Mouse (Mus musculus) liver, embryonic 12.5 days (tissue): ENCODE data around the gene Sppl3. TPM values are rescaled to one million over a fixed set of nuclear protein-coding genes. Genes with fewer than 3 reads are reported as not detected.

Experiments
- ATAC-seq: fragments of 200-750 bp; cut with Nextera tagmentation; 2 replicates; pipeline ENCODE4 v1.8.0; 2017; ENCODE audit warnings: moderate number of reproducible peaks, mild to moderate bottlenecking, moderate library complexity
- H3K27ac ChIP-seq: fragments of 300-500 bp; sonication (generic); 2 replicates; pipeline ENCODE4 v1.5.1; 2016; ENCODE audit warnings: mild to moderate bottlenecking
- H3K27me3 ChIP-seq: fragments of 300-500 bp; sonication (generic); replicated peaks from 2 replicates; pipeline ENCODE4 v1.6.1; 2016; ENCODE audit warnings: mild to moderate bottlenecking, moderate library complexity
- H3K36me3 ChIP-seq: fragments of 300-500 bp; sonication (generic); 2 replicates; pipeline ENCODE4 v1.6.1; 2016; ENCODE audit warnings: mild to moderate bottlenecking, moderate library complexity
- H3K4me1 ChIP-seq: fragments of 300-500 bp; sonication (generic); 2 replicates; pipeline ENCODE4 v1.6.1; 2016
- H3K4me2 ChIP-seq: fragments of 300-500 bp; sonication (generic); 2 replicates; pipeline ENCODE4 v1.6.1; 2016; ENCODE audit warnings: mild to moderate bottlenecking, moderate library complexity
- H3K4me3 ChIP-seq: fragments of 300-500 bp; sonication (generic); 2 replicates; pipeline ENCODE4 v1.5.1; 2016; ENCODE audit warnings: mild to moderate bottlenecking, moderate library complexity
- H3K9ac ChIP-seq: fragments of 300-500 bp; sonication (generic); 2 replicates; pipeline ENCODE4 v1.6.1; 2016; ENCODE audit warnings: mild to moderate bottlenecking, moderate library complexity
- H3K9me3 ChIP-seq: fragments of 300-500 bp; sonication (generic); replicated peaks from 2 replicates; pipeline ENCODE4 v1.6.1; 2016; ENCODE audit warnings: mild to moderate bottlenecking, moderate library complexity
- WGBS: fragments of 180-500 bp; shearing (Covaris S2); methylation state at CpG from one replicate; pipeline ENCODE4 v1.1.7; 2016; ENCODE audit not compliant: insufficient replicate concordance; 5-methylcytosine and 5-hydroxymethylcytosine counted together
- polyA plus RNA-seq: library from polyadenylated mRNA; unstranded; fragments of >200 nt; fragmentation: Nextera tagmentation; extraction: Ambion mirVana; gene quantifications from 2 replicates; pipeline ENCODE4 v1.2.1, GENCODE M21; 2016

Gene Sppl3
- polyA plus RNA-seq, 1 experiment from 2014 or later, result 19.3 TPM

GRCm38 (mm10) chr5:114973131-114973530 is 37.8 kb upstream of the Sppl3 start:
- Histone ChIP-seq H3K4me3 (no peak overlapping the region), H3K4me2 (no peak overlapping the region), H3K27me3 (peaks cover 20% of the 10 kb centered on the region), H3K4me1 (peaks cover 4% of the 10 kb centered on the region; the same call in 1 of the 2 replicates), H3K27ac (no peak overlapping the region), H3K36me3 (no peaks in the 10 kb centered on the region), H3K9ac (no peak overlapping the region), H3K9me3 (no peaks in the 10 kb centered on the region)
- no peak for ATAC-seq
- 63% methylated on average over 8 of the region's 8 CpGs for WGBS

DNA sequence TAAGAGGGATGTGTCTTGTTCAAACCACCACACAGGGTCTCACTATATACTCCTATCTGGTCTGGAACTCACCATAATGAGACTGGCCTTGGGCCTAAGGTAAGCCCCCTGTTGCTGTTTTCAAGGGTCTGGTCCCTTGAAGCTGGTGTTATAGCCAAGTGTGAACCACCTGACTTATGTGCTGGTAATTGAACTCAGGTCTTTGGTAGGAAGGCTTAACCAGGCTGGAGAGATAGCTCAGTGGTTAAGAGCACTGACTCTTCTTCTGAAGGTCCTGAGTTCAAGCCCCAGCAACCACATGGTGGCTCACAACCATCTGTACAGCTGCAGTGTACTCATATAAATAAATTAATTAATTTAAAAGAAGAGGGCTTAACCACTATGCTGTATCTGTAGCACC is 34.0 kb upstream of the Sppl3 start:
- H3K27ac ChIP-seq, result no peak overlapping the region
- peaks cover 38% of the 10 kb centered on the region for H3K4me1 ChIP-seq
- no peaks in the 10 kb centered on the region for H3K27me3 ChIP-seq
- no peak overlapping the region for H3K4me2 ChIP-seq
- H3K9me3 ChIP-seq, result no peaks in the 10 kb centered on the region
- no peak for ATAC-seq
- H3K9ac ChIP-seq, result no peak overlapping the region
- no peaks in the 10 kb centered on the region for H3K36me3 ChIP-seq
- H3K4me3 ChIP-seq, result no peak overlapping the region

DNA sequence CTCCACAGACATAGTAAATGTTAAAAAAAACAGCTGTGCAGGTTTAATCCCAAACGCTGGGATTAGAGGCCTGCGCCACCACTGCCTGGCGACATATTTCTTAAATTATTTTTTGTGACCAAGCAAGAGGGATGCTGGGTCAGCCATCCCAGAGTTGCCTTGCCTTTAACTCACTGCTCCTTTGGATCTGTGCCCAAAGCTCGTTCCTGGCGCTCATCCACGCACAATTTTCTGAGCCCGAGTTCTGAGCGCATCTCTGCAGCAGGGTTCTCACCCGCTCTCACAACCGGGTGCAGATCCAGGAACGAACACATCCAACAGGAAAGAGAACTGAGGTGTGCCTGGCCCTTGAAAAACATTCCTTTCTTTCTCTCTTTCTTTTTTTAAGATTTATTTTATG is 32.5 kb upstream of the Sppl3 start:
- Histone ChIP-seq H3K27me3 (no peaks in the 10 kb centered on the region), H3K9me3 (0 out of 2 replicates have a peak, but pooled peaks cover under 1% of the 10 kb centered on the region), H3K4me2 (peak overlapping the region; percentile 95; the same call in 1 of the 2 replicates), H3K4me3 (no peak overlapping the region), H3K36me3 (no peaks in the 10 kb centered on the region), H3K27ac (0 out of 2 replicates have a peak overlapping the region, but pooled peaks have one; percentile 36), H3K4me1 (peaks cover 39% of the 10 kb centered on the region), H3K9ac (no peak overlapping the region; the same call in 1 of the 2 replicates)
- 60% methylated on average over 11 of the region's 11 CpGs for WGBS
- no peak for ATAC-seq

DNA sequence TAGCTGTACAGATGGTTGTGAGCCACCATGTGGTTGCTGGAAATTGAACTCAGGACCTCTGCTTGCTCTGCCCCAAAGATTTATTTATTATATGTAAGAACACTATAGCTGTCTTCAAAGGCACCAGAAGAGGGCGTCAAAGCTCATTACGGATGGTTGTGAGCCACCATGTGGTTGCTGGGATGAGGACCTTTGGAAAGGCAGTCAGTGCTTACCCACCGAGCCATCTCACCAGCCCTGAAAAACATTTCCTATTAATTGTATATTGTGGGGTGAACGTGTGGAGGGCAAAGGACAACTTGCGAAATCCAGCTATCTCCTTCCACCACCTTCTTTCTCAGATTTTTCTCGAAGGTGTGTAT is 32.1 kb upstream of the Sppl3 start:
- peak overlapping the region; percentile 77 for H3K9ac ChIP-seq
- H3K9me3 ChIP-seq, result 0 out of 2 replicates have a peak, but pooled peaks cover 2% of the 10 kb centered on the region
- no peaks in the 10 kb centered on the region for H3K36me3 ChIP-seq
- H3K27me3 ChIP-seq, result no peaks in the 10 kb centered on the region
- peak overlapping the region; percentile 95 for H3K4me2 ChIP-seq
- H3K4me3 ChIP-seq, result peak overlapping the region; percentile 60
- WGBS, result 4% methylated on average over 6 of the region's 6 CpGs
- H3K27ac ChIP-seq, result peak overlapping the region; percentile 96
- ATAC-seq, result no peak
- H3K4me1 ChIP-seq, result peaks cover 39% of the 10 kb centered on the region

DNA sequence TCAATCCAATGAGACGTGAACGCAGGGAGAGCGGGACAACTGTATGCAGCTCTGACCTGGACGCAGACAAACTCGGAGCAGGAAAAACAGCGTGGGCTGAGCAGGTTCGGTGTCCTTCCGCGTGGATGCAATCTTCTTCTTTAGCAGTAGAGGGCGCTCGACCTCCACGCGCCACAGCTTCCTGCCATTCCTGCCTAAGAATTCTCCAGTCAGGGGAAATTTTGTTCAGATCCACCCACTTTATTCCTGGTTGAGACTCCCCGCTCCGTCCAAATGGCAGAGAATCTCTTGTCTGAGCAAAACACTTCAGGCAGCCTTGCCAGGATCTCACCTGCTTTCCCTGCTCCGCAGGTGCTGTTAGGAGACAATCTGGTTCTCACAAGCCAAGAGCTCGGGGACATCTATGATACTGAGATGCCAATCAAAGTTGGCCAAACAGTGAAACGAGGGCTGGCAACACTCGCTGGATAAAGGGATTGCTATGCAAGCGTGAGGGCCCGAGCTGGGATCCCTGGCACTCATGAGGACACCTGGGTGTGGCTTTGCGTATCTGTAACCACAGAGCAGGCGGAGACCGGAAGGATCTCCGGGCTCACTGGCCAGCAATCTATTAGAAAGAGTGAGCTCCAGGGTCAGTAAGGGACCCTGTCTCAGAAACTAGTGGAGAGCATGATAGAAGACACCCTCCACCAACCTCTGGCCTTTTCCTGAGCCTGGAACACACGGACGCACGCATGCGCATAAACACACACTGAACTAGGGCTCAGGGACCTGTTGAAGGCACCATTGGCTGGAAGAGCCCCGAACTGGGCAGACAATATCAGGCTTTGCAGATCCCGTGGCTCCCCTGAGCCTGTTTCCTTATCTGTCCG is 31.5 kb upstream of the Sppl3 start:
- peak overlapping the region; percentile 96 for H3K27ac ChIP-seq
- H3K36me3 ChIP-seq, result no peaks in the 10 kb centered on the region
- peaks cover 39% of the 10 kb centered on the region for H3K4me1 ChIP-seq
- H3K9me3 ChIP-seq, result 0 out of 2 replicates have a peak, but pooled peaks cover 2% of the 10 kb centered on the region
- H3K27me3 ChIP-seq, result no peaks in the 10 kb centered on the region
- ATAC-seq, result peak; percentile 92
- 2% methylated on average over 32 of the region's 32 CpGs for WGBS
- H3K9ac ChIP-seq, result peak overlapping the region; percentile 77
- H3K4me3 ChIP-seq, result peak overlapping the region; percentile 60
- peak overlapping the region; percentile 95 for H3K4me2 ChIP-seq

GRCm38 (mm10) chr5:114980122-114980748 is 30.7 kb upstream of the Sppl3 start:
- H3K4me2 ChIP-seq, result peak overlapping the region; percentile 95
- H3K4me3 ChIP-seq, result peak overlapping the region; percentile 60
- peak; percentile 53 for ATAC-seq
- peak overlapping the region; percentile 96 for H3K27ac ChIP-seq
- H3K4me1 ChIP-seq, result peaks cover 40% of the 10 kb centered on the region
- H3K27me3 ChIP-seq, result no peaks in the 10 kb centered on the region
- 0 out of 2 replicates have a peak, but pooled peaks cover 2% of the 10 kb centered on the region for H3K9me3 ChIP-seq
- peak overlapping the region; percentile 77 for H3K9ac ChIP-seq
- no peaks in the 10 kb centered on the region for H3K36me3 ChIP-seq
- 25% methylated on average over 16 of the region's 16 CpGs for WGBS

- Histone ChIP-seq H3K27ac (no peak overlapping the region), H3K36me3 (no peaks in the 10 kb centered on the region)
- WGBS, result 41% methylated on average over 15 of the region's 15 CpGs
These were observed 28.9 kb upstream of the Sppl3 start for GRCm38 (mm10) chr5:114982001-114982400.

GRCm38 (mm10) chr5:114985074-114985473 is 25.9 kb upstream of the Sppl3 start:
- Histone ChIP-seq H3K27ac (no peak overlapping the region), H3K27me3 (no peaks in the 10 kb centered on the region), H3K4me3 (no peak overlapping the region), H3K36me3 (no peaks in the 10 kb centered on the region), H3K4me1 (peaks cover 29% of the 10 kb centered on the region), H3K9me3 (0 out of 2 replicates have a peak, but pooled peaks cover 2% of the 10 kb centered on the region), H3K9ac (no peak overlapping the region), H3K4me2 (no peak overlapping the region)
- no peak for ATAC-seq

More at GRCm38 (mm10) chr5:114982001-114982400, 28.9 kb upstream of the Sppl3 start:
- ATAC-seq, result no peak
- H3K9me3 ChIP-seq, result 0 out of 2 replicates have a peak, but pooled peaks cover 2% of the 10 kb centered on the region
- no peak overlapping the region for H3K4me3 ChIP-seq
- H3K27me3 ChIP-seq, result no peaks in the 10 kb centered on the region
- H3K9ac ChIP-seq, result no peak overlapping the region
- H3K4me1 ChIP-seq, result peaks cover 44% of the 10 kb centered on the region
- peak overlapping the region; percentile 6; the same call in 1 of the 2 replicates for H3K4me2 ChIP-seq

GRCm38 (mm10) chr5:114996447-114996846 is 14.5 kb upstream of the Sppl3 start:
- H3K4me1 ChIP-seq, result no peaks in the 10 kb centered on the region
- peak overlapping the region; percentile 34 for H3K4me2 ChIP-seq
- 29% methylated on average over 16 of the region's 16 CpGs for WGBS

DNA sequence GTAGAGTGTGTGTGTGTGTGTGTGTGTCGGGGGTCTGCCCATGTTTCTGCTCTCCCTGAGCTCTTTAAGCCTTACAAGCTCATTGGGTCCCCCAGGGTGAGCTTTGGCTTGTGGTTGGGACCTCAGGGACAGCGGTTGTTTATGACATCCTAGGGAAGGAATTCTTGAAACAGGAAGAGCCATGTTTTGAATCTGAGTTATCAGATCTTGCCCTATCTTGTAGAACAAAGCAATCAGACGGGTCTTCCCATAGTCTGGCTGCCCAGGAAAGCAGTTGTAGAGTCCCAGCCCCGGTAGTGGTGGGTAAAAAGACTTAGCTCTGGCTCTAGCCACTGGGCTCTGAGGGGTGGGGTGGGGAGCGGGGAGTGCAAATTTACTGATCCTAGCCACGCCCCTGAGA is 13.6 kb upstream of the Sppl3 start:
- Histone ChIP-seq H3K9ac (no peak overlapping the region), H3K4me2 (no peak overlapping the region), H3K36me3 (no peaks in the 10 kb centered on the region), H3K27ac (no peak overlapping the region), H3K27me3 (peaks cover 37% of the 10 kb centered on the region), H3K9me3 (no peaks in the 10 kb centered on the region), H3K4me1 (no peaks in the 10 kb centered on the region), H3K4me3 (no peak overlapping the region)
- ATAC-seq, result no peak
- whole genome bisulfite sequencing, result 23% methylated on average over 6 of the region's 6 CpGs

More at GRCm38 (mm10) chr5:114996447-114996846, 14.5 kb upstream of the Sppl3 start:
- H3K9me3 ChIP-seq, result no peaks in the 10 kb centered on the region
- no peak overlapping the region for H3K4me3 ChIP-seq
- no peak for ATAC-seq
- peaks cover 31% of the 10 kb centered on the region for H3K27me3 ChIP-seq
- H3K36me3 ChIP-seq, result no peaks in the 10 kb centered on the region
- no peak overlapping the region for H3K9ac ChIP-seq
- no peak overlapping the region for H3K27ac ChIP-seq

GRCm38 (mm10) chr5:115000503-115000902 is 10.4 kb upstream of the Sppl3 start:
- ATAC-seq, result no peak
- no peak overlapping the region for H3K27ac ChIP-seq
- peaks cover 9% of the 10 kb centered on the region for H3K4me1 ChIP-seq
- WGBS, result 78% methylated on average over 2 of the region's 2 CpGs
- no peak overlapping the region for H3K4me3 ChIP-seq
- no peak overlapping the region for H3K9ac ChIP-seq
- no peak overlapping the region for H3K4me2 ChIP-seq
- H3K9me3 ChIP-seq, result no peaks in the 10 kb centered on the region
- no peaks in the 10 kb centered on the region for H3K36me3 ChIP-seq
- H3K27me3 ChIP-seq, result peaks cover 44% of the 10 kb centered on the region

GRCm38 (mm10) chr5:115001464-115001863 is 9.5 kb upstream of the Sppl3 start:
- no peaks in the 10 kb centered on the region for H3K9me3 ChIP-seq
- no peak overlapping the region for H3K27ac ChIP-seq
- H3K27me3 ChIP-seq, result peaks cover 42% of the 10 kb centered on the region
- H3K9ac ChIP-seq, result no peak overlapping the region
- 79% methylated on average over 8 of the region's 8 CpGs for WGBS
- H3K4me2 ChIP-seq, result no peak overlapping the region
- H3K4me1 ChIP-seq, result peaks cover 9% of the 10 kb centered on the region
- no peaks in the 10 kb centered on the region for H3K36me3 ChIP-seq
- H3K4me3 ChIP-seq, result no peak overlapping the region
- ATAC-seq, result no peak
